Mouse (Mus musculus): ENCODE results near the gene Ube2l3.
A peak's percentile ranks its signal among the peaks of the same experiment; 100 is the strongest.

DNA sequence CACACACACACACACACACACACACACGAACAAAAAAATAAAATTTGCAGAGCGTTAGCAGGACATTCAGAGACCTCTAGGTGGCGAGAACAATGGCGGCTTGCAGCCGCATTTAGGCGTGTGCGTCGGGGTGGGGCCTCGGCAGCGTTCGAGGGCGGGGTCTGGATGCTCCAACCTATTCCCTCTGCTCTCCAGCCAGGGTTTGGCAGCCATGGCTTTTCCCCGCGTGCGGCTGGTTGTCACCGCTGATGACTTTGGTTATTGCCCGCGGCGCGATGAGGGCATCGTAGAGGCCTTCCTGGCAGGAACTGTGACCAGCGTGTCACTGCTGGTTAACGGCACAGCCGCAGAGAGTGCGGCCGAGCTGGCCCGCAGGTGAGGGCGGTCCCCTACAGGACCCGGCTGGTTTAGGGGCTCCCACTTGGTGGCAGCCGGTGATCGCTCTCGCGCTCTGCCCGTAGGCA, 55.6 kb downstream of the Ube2l3 start, which contains the start of gene Ccdc116:
- TF ChIP-seq CTCF (IDR thresholded peaks at IDR 0.05; ENCODE audit: control insufficient read depth, insufficient read depth, low read length) (peak; percentile 30; the same call in 1 of the 2 replicates), POLR2A (IDR thresholded peaks at IDR 0.05; ENCODE audit: borderline replicate concordance, control insufficient read depth, low read depth, low read length) (peak; percentile 46; the same call in 1 of the 2 replicates)

Data from bone marrow, adult 2 months (tissue).